Mouse (Mus musculus) liver, postnatal 0 days (tissue): ENCODE measurements around the gene Sorl1.

Source experiments
- CTCF ChIP-seq: sonication (generic); IDR thresholded peaks from 2 replicates; pipeline ENCODE4 v1.5.1; 2016; ENCODE audit warnings: antibody characterized with exemption, low read depth
- EP300 ChIP-seq: IDR thresholded peaks from 2 replicates; pipeline ENCODE4 v1.6.1; 2016; ENCODE audit warnings: antibody characterized with exemption, low read depth, mild to moderate bottlenecking

- TF ChIP-seq CTCF (no peak), EP300 (no peak)
Measured at GRCm38 (mm10) chr9:41935979-41936378, 188.1 kb downstream of the Sorl1 start.
